Mouse (Mus musculus): Measurements from ENCODE around the gene Rab11a. TPM values are rescaled to one million over a fixed set of nuclear protein-coding genes. Genes with fewer than 3 reads are reported as not detected.
A peak's percentile ranks its signal among the peaks of the same experiment; 100 is the strongest.
"Not testable (repeated sequence)": the region's sequence is repeated elsewhere in the genome, so short reads cannot be mapped to it uniquely, and the experiment has no call there.

The Rab11a gene
- polyA plus RNA-seq, 1 experiment from 2014 or later, result 254 TPM

- no peak overlapping the region for H3K4me3 ChIP-seq (replicated peaks)
- 48% methylated on average over 1 of the region's 1 CpGs for WGBS (ENCODE audit: insufficient replicate concordance)
- no peaks in the 10 kb centered on the region for H3K36me3 ChIP-seq
- peaks cover 14% of the 10 kb centered on the region for H3K4me1 ChIP-seq (replicated peaks)
- H3K27ac ChIP-seq, result no peak overlapping the region
- H3K4me2 ChIP-seq, result no peak overlapping the region
- ATAC-seq (ENCODE audit: low read depth), result no peak
- no peaks in the 10 kb centered on the region for H3K27me3 ChIP-seq
- no peak for DNase-seq
- no peak overlapping the region for H3K9ac ChIP-seq
- H3K9me3 ChIP-seq (replicated peaks), result no peaks in the 10 kb centered on the region
Observed at GRCm38 (mm10) chr9:64742453-64742852, 4.9 kb upstream of the Rab11a start.

DNA sequence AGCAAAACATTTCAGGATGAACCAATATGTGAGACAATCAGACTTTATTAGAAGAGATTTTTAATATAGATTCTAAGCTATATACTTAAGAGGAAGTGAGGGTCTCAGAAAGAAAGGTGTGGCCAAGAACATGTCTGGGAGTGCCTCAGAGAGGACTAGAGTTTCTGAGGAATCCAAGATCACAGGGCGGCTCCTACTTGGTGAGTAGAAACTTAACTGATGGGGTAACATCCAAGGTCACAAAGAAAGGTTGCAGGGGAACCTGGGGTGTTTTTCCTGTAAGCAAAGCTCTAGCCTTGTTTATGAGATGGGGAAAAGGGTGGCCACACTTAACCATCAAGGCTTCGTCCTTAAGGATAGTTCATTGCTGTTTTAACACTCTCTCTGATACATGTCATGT is 1.4 kb upstream of the Rab11a start:
- Histone ChIP-seq H3K4me1 (replicated peaks) (peaks cover 26% of the 10 kb centered on the region), H3K27me3 (no peaks in the 10 kb centered on the region), H3K4me3 (replicated peaks) (no peak overlapping the region), H3K27ac (no peak overlapping the region), H3K9ac (no peak overlapping the region), H3K4me2 (no peak overlapping the region), H3K9me3 (replicated peaks) (no peaks in the 10 kb centered on the region), H3K36me3 (no peaks in the 10 kb centered on the region)
- WGBS (ENCODE audit: insufficient replicate concordance), result 75% methylated on average over 2 of the region's 2 CpGs
- DNase-seq (no peak), ATAC-seq (ENCODE audit: low read depth) (no peak)

DNA sequence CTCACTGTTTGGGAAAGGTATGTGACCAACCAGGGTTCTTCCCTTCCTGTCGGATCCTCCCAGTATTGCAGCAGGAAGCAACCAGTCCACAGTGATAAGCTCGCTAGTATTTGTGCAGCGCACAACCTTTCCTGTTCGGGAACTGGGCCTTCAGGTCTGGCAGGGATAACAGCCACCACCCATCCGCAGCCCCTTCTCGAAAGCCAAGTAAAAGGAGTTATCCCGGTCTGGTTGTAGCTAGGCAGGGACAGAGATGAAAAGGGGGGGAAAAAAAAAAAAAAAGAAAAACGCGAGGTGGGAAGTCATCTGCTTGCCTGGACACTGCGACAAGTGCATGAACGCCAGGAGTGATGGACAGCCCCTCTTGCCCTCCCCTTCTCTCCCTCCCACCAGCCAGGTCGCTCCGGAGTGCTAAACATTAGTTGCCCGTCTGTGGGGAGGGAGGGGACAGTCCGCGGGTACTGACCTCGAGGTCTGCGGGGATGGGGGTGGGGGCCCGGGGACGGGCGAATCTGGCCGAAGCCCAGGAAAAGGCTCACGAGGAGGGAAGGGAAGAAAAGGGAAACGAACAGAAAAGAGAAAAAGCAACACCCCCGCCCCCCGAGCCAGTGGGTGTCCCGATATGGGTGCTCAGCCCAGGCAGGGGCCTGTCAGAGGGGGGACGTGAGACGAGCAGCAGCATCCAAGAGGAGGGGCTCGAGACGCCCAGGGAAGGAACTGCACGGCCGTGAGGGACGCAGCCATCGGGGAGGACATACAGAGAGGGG is 736 bp downstream of the Rab11a start:
- H3K4me1 ChIP-seq (replicated peaks), result peaks cover 29% of the 10 kb centered on the region
- no peaks in the 10 kb centered on the region for H3K27me3 ChIP-seq
- peak overlapping the region; percentile 92 for H3K9ac ChIP-seq
- no peaks in the 10 kb centered on the region for H3K36me3 ChIP-seq
- 1% methylated on average over 35 of the region's 35 CpGs for WGBS (ENCODE audit: insufficient replicate concordance)
- DNase-seq (peak; percentile 67), ATAC-seq (ENCODE audit: low read depth) (peak; percentile 75)
- peak overlapping the region; percentile 84 for H3K4me3 ChIP-seq (replicated peaks)
- no peaks in the 10 kb centered on the region for H3K9me3 ChIP-seq (replicated peaks)
- peak overlapping the region; percentile 80 for H3K4me2 ChIP-seq
- peak overlapping the region; percentile 93 for H3K27ac ChIP-seq

DNA sequence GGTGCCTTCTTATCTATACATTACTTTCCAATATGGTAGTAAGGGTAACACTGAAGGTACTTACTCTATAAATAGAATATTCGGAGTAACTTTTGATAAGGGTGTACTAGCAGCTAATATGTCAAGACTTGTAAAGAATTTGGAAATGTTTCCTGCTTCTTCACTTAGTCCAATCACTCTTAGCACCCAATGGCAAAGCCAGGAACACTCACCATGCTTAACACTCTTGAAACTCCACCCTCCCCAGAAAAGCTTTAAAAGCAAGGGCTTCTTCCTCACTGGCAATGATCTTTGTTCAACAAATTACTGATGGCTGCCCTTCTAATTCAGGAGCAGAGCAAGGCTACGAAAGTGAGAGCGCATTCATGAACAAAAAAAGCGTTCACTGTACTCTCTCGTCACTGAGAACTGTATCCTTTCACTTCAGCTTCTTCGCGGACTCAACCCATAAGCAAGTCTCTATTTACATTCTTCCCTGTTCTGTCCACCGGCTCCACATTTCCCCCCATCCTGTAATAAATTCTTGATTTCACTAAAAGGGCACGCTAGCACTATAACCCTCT is 1.4 kb downstream of the Rab11a start:
- Histone ChIP-seq H3K27me3 (no peaks in the 10 kb centered on the region), H3K36me3 (no peaks in the 10 kb centered on the region), H3K27ac (peak overlapping the region; percentile 93), H3K9me3 (replicated peaks) (no peaks in the 10 kb centered on the region), H3K4me2 (peak overlapping the region; percentile 80), H3K9ac (peak overlapping the region; percentile 92), H3K4me1 (replicated peaks) (peaks cover 35% of the 10 kb centered on the region), H3K4me3 (replicated peaks) (peak overlapping the region; percentile 84)
- 3% methylated on average over 9 of the region's 9 CpGs for WGBS (ENCODE audit: insufficient replicate concordance)
- no peak for ATAC-seq (ENCODE audit: low read depth)
- DNase-seq, result peak; percentile 3

- not testable (repeated sequence) for H3K4me3 ChIP-seq (replicated peaks); DNase-seq; H3K36me3 ChIP-seq; H3K27me3 ChIP-seq; H3K4me2 ChIP-seq; H3K9me3 ChIP-seq (replicated peaks); H3K9ac ChIP-seq; H3K27ac ChIP-seq; ATAC-seq (ENCODE audit: low read depth)
- peaks cover 38% of the 10 kb centered on the region for H3K4me1 ChIP-seq (replicated peaks)
- WGBS (ENCODE audit: insufficient replicate concordance), result 75% methylated on average over 7 of the region's 7 CpGs
Observed at GRCm38 (mm10) chr9:64734992-64735391, 2.6 kb downstream of the Rab11a start.

DNA sequence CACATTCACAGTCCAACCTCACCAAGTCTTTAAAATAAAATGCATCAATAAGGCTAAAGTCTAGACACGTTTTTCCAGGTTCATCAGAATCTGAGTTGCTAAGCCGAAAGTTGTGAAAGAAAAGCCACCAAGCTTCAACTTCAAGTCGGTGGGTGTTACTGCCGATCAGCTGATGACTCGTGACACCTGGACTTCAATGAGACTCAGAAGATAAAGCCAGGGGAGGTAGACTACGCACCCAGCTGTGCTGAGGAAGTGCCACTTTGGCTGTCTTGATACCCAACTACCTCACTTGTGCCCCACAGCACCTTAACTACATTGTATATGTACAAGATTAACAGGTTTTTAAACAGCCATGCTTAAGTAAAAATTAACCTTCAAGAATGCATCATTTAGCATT is 3.4 kb downstream of the Rab11a start:
- Histone ChIP-seq H3K9ac (no peak overlapping the region), H3K4me2 (no peak overlapping the region), H3K9me3 (replicated peaks) (no peaks in the 10 kb centered on the region), H3K27ac (no peak overlapping the region), H3K27me3 (no peaks in the 10 kb centered on the region), H3K4me3 (replicated peaks) (no peak overlapping the region), H3K36me3 (no peaks in the 10 kb centered on the region), H3K4me1 (replicated peaks) (peaks cover 39% of the 10 kb centered on the region)
- DNase-seq (no peak), ATAC-seq (ENCODE audit: low read depth) (no peak)
- WGBS (ENCODE audit: insufficient replicate concordance), result 49% methylated on average over 6 of the region's 6 CpGs

GRCm38 (mm10) chr9:64731029-64731560 is 6.5 kb downstream of the Rab11a start:
- H3K9ac ChIP-seq, result no peak overlapping the region
- H3K36me3 ChIP-seq, result peaks cover 17% of the 10 kb centered on the region
- peaks cover 30% of the 10 kb centered on the region for H3K4me1 ChIP-seq (replicated peaks)
- DNase-seq (no peak), ATAC-seq (ENCODE audit: low read depth) (no peak)
- no peak overlapping the region for H3K4me3 ChIP-seq (replicated peaks)
- no peaks in the 10 kb centered on the region for H3K27me3 ChIP-seq
- no peak overlapping the region for H3K27ac ChIP-seq
- no peak overlapping the region for H3K4me2 ChIP-seq
- 64% methylated on average over 3 of the region's 3 CpGs for WGBS (ENCODE audit: insufficient replicate concordance)
- H3K9me3 ChIP-seq (replicated peaks), result no peaks in the 10 kb centered on the region

DNA sequence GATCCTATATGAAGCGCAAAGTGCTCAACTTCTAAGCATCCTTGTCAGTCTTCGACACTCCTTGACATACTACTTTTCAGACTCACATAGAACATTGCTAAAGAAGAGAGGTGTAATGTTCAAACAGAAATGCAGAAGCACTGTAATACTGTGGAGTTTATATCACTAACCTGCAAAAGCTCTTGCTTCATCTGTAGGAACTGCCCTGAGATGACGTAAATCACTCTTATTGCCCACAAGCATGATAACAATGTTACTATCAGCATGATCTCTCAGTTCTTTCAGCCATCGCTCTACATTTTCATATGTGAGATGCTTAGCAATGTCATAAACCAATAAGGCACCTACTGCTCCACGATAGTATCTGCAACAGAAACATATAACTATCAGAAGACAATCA is 11.1 kb downstream of the Rab11a start:
- no peak overlapping the region for H3K27ac ChIP-seq
- peaks cover 35% of the 10 kb centered on the region for H3K36me3 ChIP-seq
- no peaks in the 10 kb centered on the region for H3K27me3 ChIP-seq
- DNase-seq (no peak), ATAC-seq (ENCODE audit: low read depth) (no peak)
- no peak overlapping the region for H3K9ac ChIP-seq
- no peak overlapping the region for H3K4me2 ChIP-seq
- H3K4me3 ChIP-seq (replicated peaks), result no peak overlapping the region
- H3K9me3 ChIP-seq (replicated peaks), result no peaks in the 10 kb centered on the region
- peaks cover 10% of the 10 kb centered on the region for H3K4me1 ChIP-seq (replicated peaks)
- 84% methylated on average over 5 of the region's 5 CpGs for WGBS (ENCODE audit: insufficient replicate concordance)

- H3K36me3 ChIP-seq, result peaks cover 15% of the 10 kb centered on the region
- H3K9ac ChIP-seq, result no peak overlapping the region
- no peaks in the 10 kb centered on the region for H3K27me3 ChIP-seq
- 75% methylated on average over 5 of the region's 5 CpGs for WGBS (ENCODE audit: insufficient replicate concordance)
- no peak overlapping the region for H3K4me3 ChIP-seq (replicated peaks)
- ATAC-seq (ENCODE audit: low read depth) (no peak), DNase-seq (no peak)
- H3K4me2 ChIP-seq, result no peak overlapping the region
- no peak overlapping the region for H3K27ac ChIP-seq
- H3K9me3 ChIP-seq (replicated peaks), result no peaks in the 10 kb centered on the region
- peaks cover 3% of the 10 kb centered on the region for H3K4me1 ChIP-seq (replicated peaks)
Observed at GRCm38 (mm10) chr9:64719526-64720163, 17.9 kb downstream of the Rab11a start.

DNA sequence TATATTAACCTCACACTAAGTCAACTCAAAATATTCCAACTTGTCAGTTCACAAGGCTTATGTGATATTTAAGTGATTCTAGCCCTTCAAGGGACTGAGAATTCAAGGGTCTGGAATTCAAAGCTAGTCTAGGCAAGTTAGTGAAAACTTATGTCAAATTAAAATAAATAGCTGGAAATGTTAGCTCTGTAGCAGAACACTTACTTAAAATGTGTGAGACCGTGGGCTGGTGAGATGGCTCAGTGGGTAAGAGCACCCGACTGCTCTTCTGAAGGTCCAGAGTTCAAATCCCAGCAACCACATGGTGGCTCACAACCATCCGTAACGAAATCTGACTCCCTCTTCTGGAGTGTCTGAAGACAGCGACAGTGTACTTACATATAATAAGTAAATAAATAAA is 27.3 kb downstream of the Rab11a start:
- Histone ChIP-seq H3K4me1 (replicated peaks) (peaks cover 17% of the 10 kb centered on the region), H3K36me3 (peaks cover 28% of the 10 kb centered on the region)
- H3K9ac ChIP-seq; H3K27ac ChIP-seq; H3K4me3 ChIP-seq (replicated peaks); H3K9me3 ChIP-seq (replicated peaks); H3K4me2 ChIP-seq; ATAC-seq (ENCODE audit: low read depth); DNase-seq; H3K27me3 ChIP-seq: not testable (repeated sequence)
- WGBS (ENCODE audit: insufficient replicate concordance), result 83% methylated on average over 5 of the region's 5 CpGs

DNA sequence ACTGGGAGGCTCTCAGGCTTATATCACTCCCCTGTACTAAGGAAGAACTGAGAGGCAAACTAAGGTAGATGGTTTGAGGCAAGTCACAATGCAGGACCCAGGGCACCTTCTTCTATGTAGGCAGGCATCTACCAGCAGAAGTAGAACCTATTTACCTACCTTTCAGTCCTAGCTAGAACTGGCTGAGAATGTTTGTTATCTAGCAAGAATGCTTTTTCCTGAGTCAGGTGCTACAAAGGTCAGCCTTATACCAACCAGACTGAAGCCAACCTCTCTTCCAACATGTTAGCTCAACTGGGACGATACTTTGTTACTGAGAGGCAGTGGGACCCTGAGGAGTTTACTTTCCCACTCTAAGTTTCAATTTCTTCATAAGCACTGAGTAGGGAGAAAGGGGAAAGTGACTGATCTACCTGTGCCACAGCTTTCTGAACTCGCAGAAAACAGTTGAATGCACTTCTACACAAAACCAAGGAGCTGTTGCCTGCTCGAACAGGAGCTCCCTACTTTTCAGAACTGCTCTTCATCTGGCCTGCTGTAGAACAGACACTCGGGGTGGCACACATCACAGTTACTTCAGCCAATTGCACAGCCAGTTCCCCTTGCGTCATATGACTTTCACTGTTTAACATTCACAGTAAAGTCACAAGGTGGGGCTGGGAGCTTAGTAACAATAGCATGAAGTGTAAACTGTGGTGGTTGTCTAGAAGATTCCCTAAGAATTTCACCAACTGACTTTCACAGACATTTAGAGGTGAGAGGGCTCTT is 33.3 kb downstream of the Rab11a start:
- 79% methylated on average over 5 of the region's 5 CpGs for WGBS (ENCODE audit: insufficient replicate concordance)

More for the DNA sequence above, 33.3 kb downstream of the Rab11a start:
- Histone ChIP-seq H3K9ac (no peak overlapping the region), H3K27ac (no peak overlapping the region), H3K27me3 (no peaks in the 10 kb centered on the region), H3K4me3 (replicated peaks) (no peak overlapping the region), H3K36me3 (peaks cover 22% of the 10 kb centered on the region), H3K9me3 (replicated peaks) (no peaks in the 10 kb centered on the region), H3K4me1 (replicated peaks) (peaks cover 30% of the 10 kb centered on the region), H3K4me2 (no peak overlapping the region)
- no peak for DNase-seq
- ATAC-seq (ENCODE audit: low read depth), result no peak
